Mouse (Mus musculus) liver, adult 2 months (tissue): Measurements from ENCODE around the gene Lrrc8c.

Source experiments
- CTCF ChIP-seq: fragments of 200-500 bp; IDR thresholded peaks from 2 replicates; pipeline ENCODE4 v1.5.1; 2011; ENCODE audit warnings: low read depth, low read length, control low read depth
- POLR2A ChIP-seq: fragments of 200-500 bp; IDR thresholded peaks from 2 replicates; pipeline ENCODE4 v1.6.1; 2011; ENCODE audit warnings: low read length, control low read depth; ENCODE audit not compliant: insufficient read depth; ENCODE audit errors: extremely low read depth

DNA sequence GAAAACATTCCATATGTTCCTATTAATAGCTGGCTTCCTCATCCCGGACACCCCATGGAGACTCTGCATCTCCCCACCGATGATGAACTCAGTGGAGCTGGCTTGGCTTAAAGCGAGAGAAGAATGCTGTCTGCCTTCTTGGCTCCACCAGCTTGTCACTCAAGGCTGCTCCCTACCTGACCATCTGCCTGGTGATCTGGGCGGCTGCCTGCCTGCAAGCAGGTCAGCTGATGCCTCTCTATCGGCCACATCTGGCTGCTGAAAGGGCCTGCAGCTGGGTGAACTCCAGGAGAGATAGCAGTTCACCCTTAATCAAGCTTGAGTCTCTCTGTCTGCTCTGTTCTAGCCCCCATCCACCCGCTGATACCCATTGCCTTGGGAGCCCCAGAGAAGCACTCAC lies 56.7 kb downstream of the Lrrc8c start:
- TF ChIP-seq CTCF (no peak), POLR2A (no peak)
